Mouse (Mus musculus) olfactory bulb, adult 2 months (tissue): ENCODE measurements around the gene Gng8. TPM values are rescaled to one million over a fixed set of nuclear protein-coding genes. Genes with fewer than 3 reads are reported as not detected.

ENCODE experiments used
- H3K27ac ChIP-seq: fragments of 200-500 bp; 2 replicates; pipeline ENCODE4 v1.5.1; 2012; ENCODE audit warnings: low read depth, low read length; ENCODE audit not compliant: insufficient read depth
- H3K4me1 ChIP-seq: fragments of 200-500 bp; 2 replicates; pipeline ENCODE4 v1.6.1; 2012; ENCODE audit warnings: low read length; ENCODE audit not compliant: control insufficient read depth, insufficient read depth
- H3K4me3 ChIP-seq: fragments of 200-500 bp; 2 replicates; pipeline ENCODE4 v1.5.1; 2012; ENCODE audit warnings: mild to moderate bottlenecking, low read depth, low read length, moderate library complexity; ENCODE audit not compliant: insufficient read depth
- CTCF ChIP-seq: fragments of 200-500 bp; IDR thresholded peaks from 2 replicates; pipeline ENCODE4 v1.5.1; 2012; ENCODE audit warnings: low read depth, mild to moderate bottlenecking, low read length, moderate library complexity; ENCODE audit not compliant: insufficient read depth
- POLR2A ChIP-seq: fragments of 200-500 bp; IDR thresholded peaks from 2 replicates; pipeline ENCODE4 v1.6.1; 2012; ENCODE audit warnings: mild to moderate bottlenecking, low read depth, low read length, moderate library complexity; ENCODE audit not compliant: insufficient read depth
- WGBS: fragments of 180-500 bp; shearing (Covaris S2); methylation state at CpG from one replicate; pipeline ENCODE4 v1.1.7; 2018; 5-methylcytosine and 5-hydroxymethylcytosine counted together
- polyA plus RNA-seq: library from polyadenylated mRNA; stranded (reverse); fragments of >200 nt; gene quantifications from 2 replicates; pipeline ENCODE4 v1.2.4, GENCODE M21; 2012; ENCODE audit warnings: low replicate concordance; ENCODE audit not compliant: missing spikeins, insufficient read depth, insufficient read length

Gene Gng8
- polyA plus RNA-seq, 1 experiment, result not detected

- no peak overlapping the region for H3K4me3 ChIP-seq
- 44% methylated on average over 5 of the region's 5 CpGs for WGBS
- peaks cover 13% of the 10 kb centered on the region for H3K4me1 ChIP-seq
- H3K27ac ChIP-seq, result no peak overlapping the region
- TF ChIP-seq POLR2A (no peak), CTCF (no peak)
These were observed 8.9 kb downstream of the Gng8 start for GRCm38 (mm10) chr7:16900526-16900925.

- TF ChIP-seq POLR2A (no peak), CTCF (no peak)
- WGBS, result 78% methylated on average over 2 of the region's 2 CpGs
- no peak overlapping the region for H3K4me3 ChIP-seq
- H3K4me1 ChIP-seq, result peaks cover 22% of the 10 kb centered on the region
- H3K27ac ChIP-seq, result no peak overlapping the region
These were observed 11.9 kb downstream of the Gng8 start for GRCm38 (mm10) chr7:16903439-16903955.

GRCm38 (mm10) chr7:16904120-16904675, 12.6 kb downstream of the Gng8 start:
- Histone ChIP-seq H3K4me1 (peaks cover 20% of the 10 kb centered on the region), H3K4me3 (no peak overlapping the region), H3K27ac (no peak overlapping the region)
- WGBS, result 64% methylated on average over 9 of the region's 10 CpGs
- no peak for TF ChIP-seq CTCF
- TF ChIP-seq POLR2A, result no peak

GRCm38 (mm10) chr7:16905491-16906021, 14.0 kb downstream of the Gng8 start:
- H3K4me3 ChIP-seq, result no peak overlapping the region
- no peak for TF ChIP-seq POLR2A
- no peak for TF ChIP-seq CTCF
- H3K4me1 ChIP-seq, result peaks cover 23% of the 10 kb centered on the region
- no peak overlapping the region for H3K27ac ChIP-seq
- 77% methylated on average over 9 of the region's 9 CpGs for WGBS

- no peak within 1 kb of the TSS for H3K4me3 ChIP-seq
- peaks cover 20% of the 10 kb centered on the region for H3K4me1 ChIP-seq
- WGBS, result 31% methylated on average over 6 of the region's 6 CpGs
- TF ChIP-seq POLR2A, result no peak
- TF ChIP-seq CTCF, result no peak
- H3K27ac ChIP-seq, result no peak within 1 kb of the TSS
These were observed 14.7 kb downstream of the Gng8 start, which contains the start of gene Ptgir for GRCm38 (mm10) chr7:16906281-16906680. Gene Ptgir, plus strand, starts transcription at chr7:16906490.

- TF ChIP-seq CTCF (no peak), POLR2A (no peak)
- Histone ChIP-seq H3K4me3 (no peak overlapping the region), H3K4me1 (peaks cover 20% of the 10 kb centered on the region), H3K27ac (no peak overlapping the region)
- 95% methylated on average over 41 of the region's 41 CpGs for WGBS
These were observed 15.4 kb downstream of the Gng8 start for GRCm38 (mm10) chr7:16906889-16907559.

GRCm38 (mm10) chr7:16907842-16908241, 16.3 kb downstream of the Gng8 start:
- Histone ChIP-seq H3K27ac (no peak overlapping the region), H3K4me3 (no peak overlapping the region), H3K4me1 (peaks cover 20% of the 10 kb centered on the region)
- whole genome bisulfite sequencing, result 88% methylated on average over 7 of the region's 7 CpGs
- TF ChIP-seq CTCF (no peak), POLR2A (no peak)

- TF ChIP-seq CTCF, result no peak
- no peak for TF ChIP-seq POLR2A
- Histone ChIP-seq H3K4me3 (no peak overlapping the region), H3K27ac (no peak overlapping the region), H3K4me1 (peaks cover 20% of the 10 kb centered on the region)
- WGBS, result 64% methylated on average over 11 of the region's 11 CpGs
These were observed 16.8 kb downstream of the Gng8 start for GRCm38 (mm10) chr7:16908367-16908766.

GRCm38 (mm10) chr7:16908859-16909258, 17.3 kb downstream of the Gng8 start:
- H3K27ac ChIP-seq, result no peak overlapping the region
- peaks cover 21% of the 10 kb centered on the region for H3K4me1 ChIP-seq
- WGBS, result 84% methylated on average over 11 of the region's 11 CpGs
- no peak for TF ChIP-seq POLR2A
- no peak for TF ChIP-seq CTCF
- H3K4me3 ChIP-seq, result no peak overlapping the region
